Mouse (Mus musculus): ENCODE results near the gene Ang2.

The Ang2 gene

GRCm38 (mm10) chr14:51150206-51150831, 48.6 kb downstream of the Ang2 start:
- no peak for DNase-seq (ENCODE audit: low spot score)

DNA sequence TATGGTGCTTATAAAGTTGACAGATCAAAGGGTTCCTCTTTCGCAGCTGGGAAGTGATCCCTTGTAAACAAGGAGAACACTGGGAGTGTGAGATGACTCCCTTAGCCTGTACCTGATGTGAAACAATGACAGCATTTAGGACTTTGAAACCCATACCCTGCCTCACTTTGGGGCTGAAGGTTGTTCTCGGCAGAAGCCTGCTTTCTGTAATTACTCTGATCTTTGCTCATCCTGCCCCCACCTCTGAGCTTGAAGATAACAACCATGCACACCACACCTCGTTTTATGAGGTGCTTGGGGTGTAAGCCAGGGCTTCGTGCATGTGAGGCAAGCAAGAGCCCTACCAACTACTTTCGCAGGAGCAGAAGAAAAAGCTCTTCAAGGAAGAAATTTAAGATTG, 49.8 kb downstream of the Ang2 start:
- DNase-seq (ENCODE audit: low spot score) = no peak

DNA sequence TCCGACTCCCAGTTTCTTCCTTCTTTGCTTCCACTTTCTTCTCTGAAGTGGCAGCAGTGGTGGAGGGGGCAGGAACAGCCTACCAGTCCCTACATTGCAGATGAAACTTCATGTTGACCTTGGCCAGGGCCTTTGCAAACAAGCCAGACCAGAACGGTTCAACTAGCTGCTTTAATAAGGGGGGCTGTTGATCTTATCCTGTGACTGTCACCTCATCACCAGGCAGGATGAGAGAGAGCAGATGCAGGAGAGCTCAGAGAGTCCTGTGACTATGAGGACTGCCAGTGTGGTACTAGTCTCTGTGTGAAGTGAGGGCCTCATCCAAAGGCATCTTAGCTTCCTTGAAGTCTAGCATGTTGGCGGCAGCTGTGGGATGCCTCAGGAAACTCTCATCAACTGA, 50.9 kb downstream of the Ang2 start:
- no peak for DNase-seq (ENCODE audit: low spot score)

- DNase-seq (ENCODE audit: low spot score) = no peak
These were observed 52.3 kb downstream of the Ang2 start, which contains the start of gene Rnase1 for GRCm38 (mm10) chr14:51146685-51147084. Rnase1 (minus strand) TSS chr14:51146785.

DNA sequence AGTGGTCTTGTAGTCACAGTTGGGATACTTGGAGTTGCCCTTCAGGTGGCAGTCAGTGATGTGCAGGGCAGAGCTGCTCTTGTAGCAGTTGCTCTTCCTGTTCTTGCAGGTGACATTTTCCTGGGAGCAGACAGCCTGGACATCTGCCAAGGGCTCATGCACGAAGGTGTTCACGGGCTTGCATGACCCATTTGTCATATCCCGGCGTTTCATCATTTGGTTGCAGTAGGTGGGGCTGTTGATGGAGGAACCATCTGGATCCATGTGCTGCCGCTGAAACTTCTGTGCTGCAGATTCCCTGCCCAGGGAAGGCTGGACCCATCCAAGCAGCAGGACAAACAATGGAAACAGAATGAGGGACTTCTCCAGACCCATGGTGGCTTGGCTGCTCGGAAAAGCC, 53.4 kb downstream of the Ang2 start:
- DNase-seq (ENCODE audit: low spot score) = no peak

All from left cerebral cortex, adult 11 months (tissue).